Mouse (Mus musculus) kidney, postnatal 36 days (tissue): Measurements from ENCODE around the gene Eri3.

ENCODE experiments used
- DNase-seq, 2 experiments: peaks; one replicate each; pipeline ENCODE4 v3.0.0; 2021 to 2022; ENCODE audit warnings: mixed read lengths in 2 of 2

Eri3 gene

DNA sequence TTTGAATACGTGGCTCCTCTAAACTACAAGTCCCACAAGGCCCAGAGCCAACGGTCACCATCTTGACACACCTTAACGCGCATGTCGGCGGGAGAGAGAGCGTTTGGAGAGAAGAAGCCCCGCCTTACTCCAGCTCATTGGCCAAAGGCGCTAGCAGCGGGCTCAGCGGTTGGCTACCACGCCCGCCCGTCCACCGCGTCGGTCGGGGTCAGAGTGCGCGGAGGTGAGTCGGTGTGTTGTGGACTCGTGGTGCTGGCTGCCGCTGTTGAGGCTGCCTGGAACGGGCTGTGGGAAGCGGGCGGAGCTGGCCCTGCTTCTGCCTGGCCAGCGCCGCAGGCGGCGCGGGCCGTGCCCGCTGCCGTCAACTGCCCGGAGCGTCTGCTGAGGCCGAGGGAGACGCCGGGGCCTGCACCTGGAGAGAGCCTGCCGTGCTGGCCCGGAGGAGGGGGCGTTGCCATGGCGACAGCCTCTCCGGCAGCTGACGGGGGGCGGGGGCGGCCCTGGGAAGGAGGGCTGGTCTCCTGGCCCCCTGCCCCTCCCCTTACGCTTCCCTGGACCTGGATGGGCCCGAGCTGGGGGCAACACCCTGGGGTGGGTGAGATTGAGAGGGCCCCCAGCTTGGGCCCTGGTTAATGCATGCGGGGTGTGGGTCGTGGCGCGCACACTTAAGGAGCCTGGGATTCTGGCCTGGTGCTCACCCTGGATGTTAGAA, at the start of gene Eri3:
TSS of gene Eri3 (plus strand) at position 226 of the 712 bp plus-strand sequence.
- DNase-seq, result peak; percentile 99

GRCm38 (mm10) chr4:117518246-117518645, 31.9 kb upstream of the Eri3 start:
- no peak for DNase-seq

DNA sequence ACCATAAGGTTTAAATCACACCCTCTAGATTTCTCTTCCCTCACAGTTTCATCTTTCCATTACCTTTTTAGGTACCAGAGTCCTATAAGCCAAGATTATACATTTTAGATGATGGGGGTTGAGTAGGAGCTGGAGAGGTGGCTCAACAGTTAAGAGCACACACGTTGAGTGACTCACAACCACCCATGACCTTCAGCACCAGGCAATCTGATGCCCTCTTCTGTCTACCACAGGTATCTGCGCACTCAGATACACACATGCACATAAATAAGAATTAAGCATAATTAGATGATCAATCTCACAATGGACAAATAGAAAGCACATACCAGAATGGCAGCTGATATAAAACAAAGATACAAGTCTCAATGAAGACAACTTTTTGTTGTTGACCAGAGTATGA, 28.8 kb upstream of the Eri3 start:
- DNase-seq, result no peak

DNA sequence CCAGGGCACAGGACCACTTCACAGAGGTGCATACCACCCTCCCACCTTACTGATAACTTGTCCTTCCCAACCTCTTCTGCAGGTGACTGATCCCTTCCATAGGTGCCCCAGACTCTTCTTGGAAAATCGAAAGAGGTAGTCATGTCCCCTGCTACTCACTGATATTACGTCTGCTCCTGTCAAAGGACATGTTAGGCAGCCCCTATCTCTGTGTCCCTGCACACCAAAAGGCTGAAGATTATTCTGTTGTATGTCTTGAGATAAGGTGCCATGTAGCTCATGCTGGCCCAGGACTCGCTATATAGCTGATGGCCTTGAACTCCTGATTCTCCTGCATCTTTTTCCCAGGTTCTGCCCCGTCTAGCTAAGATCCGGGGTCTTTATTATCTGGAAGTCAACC, 24.2 kb upstream of the Eri3 start:
- no peak for DNase-seq

DNA sequence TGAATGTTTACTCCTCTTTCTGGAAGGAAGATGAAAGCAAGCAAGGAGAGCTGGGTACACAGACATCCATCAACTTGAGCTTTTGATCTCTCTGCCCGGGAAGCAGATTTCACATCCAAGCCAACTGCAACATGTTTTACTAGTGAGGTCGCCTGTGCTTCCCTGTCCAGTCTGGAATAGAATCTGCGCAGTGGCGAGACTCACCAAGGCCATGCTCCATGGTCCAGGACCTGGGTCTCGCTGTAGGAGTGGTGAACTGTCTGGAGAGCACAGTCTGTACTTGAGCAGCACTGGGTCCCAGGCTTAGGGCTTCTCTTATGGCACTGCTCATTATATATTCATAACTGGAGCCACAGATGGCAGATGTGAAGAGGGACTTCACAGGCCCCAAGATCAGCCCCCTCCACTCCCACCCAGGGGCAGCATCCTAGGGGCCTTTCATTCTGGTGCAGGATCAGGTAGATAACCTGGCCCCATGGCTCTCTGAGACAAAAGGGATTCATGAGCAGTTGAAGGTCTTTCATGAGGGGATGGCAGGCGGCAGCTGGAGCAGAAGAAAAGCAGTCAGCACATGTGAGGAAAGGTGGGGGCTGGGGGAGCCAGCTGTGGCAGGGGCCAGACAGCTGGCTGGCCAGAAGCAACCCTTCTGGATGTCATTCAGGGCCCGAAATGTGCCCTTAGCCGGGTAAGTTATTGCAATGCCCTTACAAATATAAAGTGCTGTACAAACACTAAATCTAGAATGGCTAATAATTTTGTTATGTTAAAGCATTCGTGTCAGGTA, 22.9 kb upstream of the Eri3 start:
- no peak for DNase-seq

DNA sequence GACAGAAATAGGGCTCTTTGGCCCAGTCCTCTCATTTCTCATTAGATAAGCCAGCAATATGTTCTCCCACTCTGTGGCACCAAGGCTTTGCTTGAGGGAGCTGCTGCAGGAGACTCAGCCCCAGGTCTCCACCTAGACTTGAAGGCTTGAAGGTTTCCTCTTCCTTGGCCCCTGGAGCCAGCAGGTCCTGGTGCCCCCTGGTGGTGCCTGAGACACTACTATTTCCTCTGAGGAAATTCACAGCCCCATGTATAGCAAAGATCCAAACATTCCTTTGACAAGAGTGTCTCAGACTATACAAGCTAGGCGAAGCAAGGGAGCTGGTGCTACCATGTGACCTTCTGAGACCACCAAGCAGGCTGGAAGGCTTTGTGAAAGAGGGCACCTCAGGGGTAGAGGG, 22.2 kb upstream of the Eri3 start:
- DNase-seq, result peak; percentile 51 to 87

- no peak for DNase-seq
These were observed 20.3 kb upstream of the Eri3 start for GRCm38 (mm10) chr4:117529843-117530242.

GRCm38 (mm10) chr4:117535496-117536200, 14.5 kb upstream of the Eri3 start:
- no peak for DNase-seq

- no peak for DNase-seq
These were observed 13.2 kb upstream of the Eri3 start for GRCm38 (mm10) chr4:117537002-117537401.

DNA sequence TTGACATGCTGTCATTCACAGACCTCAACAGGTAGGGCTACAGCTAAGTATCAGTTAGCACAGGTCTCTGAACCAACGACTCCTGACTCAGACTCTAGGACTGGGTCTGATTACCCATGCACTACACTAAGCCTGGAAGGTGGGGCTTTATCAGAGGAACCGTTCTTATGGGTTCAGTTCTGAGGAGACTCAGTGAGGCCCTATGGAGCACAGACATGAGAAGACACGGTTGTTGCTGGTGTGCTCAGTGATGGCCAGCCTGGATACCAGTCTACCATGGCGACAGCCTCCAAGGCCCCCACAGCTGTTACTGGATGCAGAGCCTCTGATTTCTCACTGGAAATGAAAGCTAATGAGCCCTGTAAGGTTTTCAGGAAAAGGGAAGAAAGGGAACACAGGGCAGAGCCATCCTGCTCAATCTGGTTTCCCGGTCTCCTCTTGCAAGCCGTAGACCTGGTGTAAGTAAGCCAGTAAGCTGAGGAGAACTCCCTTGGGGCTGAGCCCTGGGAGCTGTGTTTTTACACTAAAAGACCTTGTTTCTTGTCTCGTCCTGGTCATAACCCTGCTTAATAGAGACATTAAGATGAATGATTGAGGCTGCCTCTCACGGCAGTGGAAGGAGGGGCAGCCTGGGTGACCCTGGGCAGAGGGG, 10.7 kb upstream of the Eri3 start:
- DNase-seq, result no peak

DNA sequence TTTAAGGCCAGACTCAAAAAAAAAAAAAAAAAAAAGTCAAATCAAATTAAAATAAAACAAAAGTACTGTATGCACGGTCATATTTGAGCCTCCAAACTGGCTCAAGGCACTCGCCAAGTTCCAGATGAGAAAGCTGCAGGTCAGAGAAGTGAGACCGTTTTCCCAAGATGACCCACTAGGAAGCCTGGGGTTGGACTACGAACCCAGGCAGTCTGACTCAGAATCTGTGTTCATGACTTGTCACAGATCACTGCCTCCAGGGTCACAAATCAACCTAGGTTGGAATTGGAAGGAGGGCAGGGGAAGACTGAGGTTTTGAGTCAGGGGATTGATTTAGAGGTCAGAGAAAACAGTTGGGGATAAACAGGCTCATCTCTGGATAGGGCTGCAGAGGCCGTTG, 9.6 kb upstream of the Eri3 start:
- DNase-seq, result peak; percentile 63 to 65

GRCm38 (mm10) chr4:117545448-117545847, 4.7 kb upstream of the Eri3 start:
- no peak for DNase-seq

DNA sequence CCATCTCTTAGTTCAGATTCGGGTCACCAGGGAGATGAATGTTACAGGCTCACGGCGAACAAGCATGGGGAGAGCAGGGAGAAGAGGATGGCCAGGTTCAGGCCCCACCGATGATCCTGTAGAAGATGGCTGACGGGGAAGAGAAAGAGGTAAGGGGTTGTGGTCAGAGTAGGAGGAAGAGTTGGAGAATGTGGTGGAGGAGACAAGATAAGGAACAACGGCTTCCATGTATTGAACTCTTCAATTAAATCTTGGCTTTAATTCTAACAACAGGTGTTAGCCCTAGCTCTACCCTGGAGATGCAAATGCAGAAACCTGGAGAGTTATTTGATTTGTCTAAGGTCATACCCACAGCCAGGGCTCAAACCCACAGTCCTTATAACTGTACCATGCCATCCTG, 3.5 kb upstream of the Eri3 start:
- no peak for DNase-seq

DNA sequence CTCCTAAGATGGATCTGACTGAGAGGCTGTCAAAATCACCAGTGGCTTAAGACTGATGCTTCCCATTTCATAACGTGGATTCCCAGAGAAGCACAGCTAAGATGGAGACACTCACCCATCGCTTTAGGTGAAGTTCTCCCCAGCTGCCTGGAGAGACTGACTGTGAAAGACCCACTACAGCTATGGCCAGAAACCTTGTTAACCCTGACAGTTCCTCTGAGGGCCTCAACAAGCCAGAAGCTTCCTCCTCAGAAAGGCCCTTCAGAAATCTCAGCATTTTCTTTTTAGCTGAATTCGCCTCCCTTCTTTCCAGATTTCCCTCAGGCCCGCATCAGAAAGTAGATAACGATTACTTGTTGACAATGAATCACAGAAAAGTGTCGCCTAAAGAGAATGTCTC, 589 bp upstream of the Eri3 start:
- DNase-seq, result no peak

DNA sequence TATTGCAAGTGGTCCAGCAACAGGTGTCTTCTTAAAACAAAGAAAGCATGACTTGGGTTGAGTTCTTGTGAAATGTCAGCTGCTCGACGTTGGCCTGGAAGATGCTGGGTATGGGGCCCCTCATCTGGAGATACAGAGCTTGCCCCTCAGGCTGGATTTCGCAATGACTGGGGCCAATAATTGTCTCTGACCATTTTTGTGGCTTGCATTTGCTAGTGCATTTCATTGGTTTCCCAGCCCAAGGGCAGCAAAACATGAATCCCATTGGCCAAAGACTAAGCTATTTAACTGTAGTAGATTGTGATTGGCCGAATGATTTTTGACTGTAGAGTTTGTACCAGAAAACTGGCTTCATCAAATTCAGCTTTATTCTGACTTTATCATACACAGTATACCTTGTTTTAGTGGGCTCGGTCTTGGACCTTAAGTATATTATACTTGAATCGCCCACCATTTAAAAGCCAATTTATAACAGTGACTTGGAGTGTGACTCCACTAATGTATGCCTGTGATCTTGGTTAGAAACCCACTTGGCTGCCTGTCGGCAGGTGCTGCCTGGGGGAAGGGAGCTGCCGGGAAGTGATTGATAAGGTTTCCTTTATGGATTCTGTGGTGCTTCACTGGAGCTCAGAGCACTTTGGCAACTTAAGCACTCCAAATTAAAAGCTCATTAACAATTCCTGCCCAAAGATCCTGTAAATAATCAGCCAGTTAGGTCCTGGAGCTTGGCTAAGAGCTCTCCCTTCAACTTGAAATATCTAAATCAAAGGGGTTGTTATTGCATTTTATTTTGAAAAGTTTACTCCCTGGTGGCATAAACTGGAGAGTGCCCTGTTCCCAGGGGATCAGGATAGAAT, 1.2 kb downstream of the Eri3 start:
- peak; percentile 12 to 42 for DNase-seq

- no peak for DNase-seq
These were observed 5.3 kb downstream of the Eri3 start for GRCm38 (mm10) chr4:117555495-117555894.

GRCm38 (mm10) chr4:117556372-117556771, 6.2 kb downstream of the Eri3 start:
- no peak for DNase-seq

DNA sequence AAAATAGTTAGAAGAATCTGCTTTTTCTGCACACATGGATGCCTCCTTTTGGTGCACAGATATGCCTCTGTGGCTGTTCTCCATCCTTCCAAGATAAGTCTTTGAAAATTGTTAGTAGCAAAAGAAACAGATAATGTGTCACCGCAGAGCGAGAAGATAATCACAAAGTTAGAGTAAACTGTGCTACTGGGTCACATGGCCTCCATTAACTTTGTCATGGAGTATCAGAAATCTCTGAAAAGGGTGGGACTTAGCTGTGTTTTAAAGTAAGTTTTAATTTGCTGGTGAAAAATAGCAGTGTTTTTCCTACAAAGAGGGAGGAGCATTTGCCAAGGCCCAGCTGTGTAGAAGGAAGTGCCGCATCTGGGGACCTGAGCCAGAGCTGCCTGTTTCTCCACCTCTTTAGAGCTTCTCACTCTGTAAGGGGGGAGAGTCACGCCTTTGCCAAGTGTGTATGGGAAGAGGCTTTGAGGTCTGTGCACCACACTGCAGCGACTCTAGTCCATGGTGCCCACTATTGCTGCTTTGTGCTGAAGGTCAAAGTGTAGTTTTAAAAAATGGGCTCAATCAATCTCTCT, 7.0 kb downstream of the Eri3 start:
- DNase-seq, result no peak

GRCm38 (mm10) chr4:117563967-117564366, 13.8 kb downstream of the Eri3 start:
- no peak for DNase-seq

- no peak for DNase-seq
These were observed 18.7 kb downstream of the Eri3 start for GRCm38 (mm10) chr4:117568846-117569245.

GRCm38 (mm10) chr4:117570964-117571363, 20.8 kb downstream of the Eri3 start:
- no peak for DNase-seq

DNA sequence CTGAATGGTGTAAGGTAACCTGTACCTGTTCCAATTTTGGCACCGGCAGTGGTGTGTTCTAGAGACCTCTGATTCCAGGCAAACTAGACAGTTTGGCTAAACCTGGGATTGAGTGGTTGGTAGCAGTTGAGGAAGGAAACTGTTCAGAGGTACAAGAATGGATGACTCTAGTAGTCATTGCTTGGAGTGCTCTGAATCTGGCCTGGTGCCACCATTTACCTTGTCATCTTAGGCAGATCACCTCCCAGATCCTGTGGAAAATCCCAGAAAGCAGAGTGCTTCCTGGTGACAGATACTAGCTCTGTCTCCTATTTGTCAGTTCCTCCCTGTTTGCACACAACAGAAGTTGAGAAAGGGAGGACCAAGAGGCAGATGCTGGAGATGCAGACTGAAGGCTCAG, 27.4 kb downstream of the Eri3 start:
- peak; percentile 39 to 51 for DNase-seq
